Mouse (Mus musculus): ENCODE data around the gene Hoxb2.

DNA sequence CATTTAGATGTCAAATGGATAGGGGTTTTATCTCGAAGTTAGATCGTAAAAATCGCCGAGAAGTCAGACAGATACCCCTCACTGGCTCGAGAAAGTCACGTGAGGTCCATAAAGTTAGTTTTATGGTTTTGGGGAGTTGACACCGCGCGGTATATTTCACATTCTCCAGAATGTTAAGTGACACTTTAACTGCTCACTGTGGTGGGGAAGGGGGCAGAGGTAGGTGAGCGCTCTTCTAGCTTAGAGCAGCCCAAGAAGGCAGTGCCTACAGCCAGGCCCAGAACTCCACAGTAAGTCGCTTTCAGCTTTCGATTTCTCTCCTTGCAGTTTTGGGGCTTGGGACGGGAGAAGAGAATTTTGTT is 43.4 kb upstream of the Hoxb2 start:
- TF ChIP-seq CTCF (IDR thresholded peaks at IDR 0.05; ENCODE audit: control insufficient read depth, insufficient read depth, insufficient read length) (no peak), USF1 (IDR thresholded peaks at IDR 0.05; ENCODE audit: low read depth) (no peak), FOSL1 (IDR thresholded peaks at IDR 0.05; ENCODE audit: insufficient read depth, low read length, poor library complexity, severe bottlenecking) (no peak), CEBPB (IDR thresholded peaks at IDR 0.05; ENCODE audit: low read depth) (no peak), MAX (IDR thresholded peaks at IDR 0.05) (no peak), MYOD1 (IDR thresholded peaks at IDR 0.05; ENCODE audit: control insufficient read depth, insufficient read length, low read depth) (no peak)

Data from C2C12 (cell line).